Mouse (Mus musculus): ENCODE measurements around the gene Robo2.

Gene Robo2

GRCm38 (mm10) chr16:73939423-73940210, 472.0 kb downstream of the Robo2 start:
- no peak for DNase-seq (ENCODE audit: low spot score)

- no peak for DNase-seq (ENCODE audit: low spot score)
These were observed 481.3 kb downstream of the Robo2 start for GRCm38 (mm10) chr16:73930323-73930722.

- no peak for DNase-seq (ENCODE audit: low spot score)
These were observed 484.1 kb downstream of the Robo2 start for GRCm38 (mm10) chr16:73927481-73927880.

GRCm38 (mm10) chr16:73915425-73915824, 496.2 kb downstream of the Robo2 start:
- DNase-seq (ENCODE audit: low spot score), result no peak

GRCm38 (mm10) chr16:73914936-73915335, 496.7 kb downstream of the Robo2 start:
- DNase-seq (ENCODE audit: low spot score), result no peak

GRCm38 (mm10) chr16:73908504-73908903, 503.1 kb downstream of the Robo2 start:
- DNase-seq (ENCODE audit: low spot score), result no peak

- no peak for DNase-seq (ENCODE audit: low spot score)
These were observed 514.8 kb downstream of the Robo2 start for GRCm38 (mm10) chr16:73896856-73897255.

GRCm38 (mm10) chr16:73881911-73882310, 529.7 kb downstream of the Robo2 start:
- no peak for DNase-seq (ENCODE audit: low spot score)

GRCm38 (mm10) chr16:73877973-73878372, 533.7 kb downstream of the Robo2 start:
- DNase-seq (ENCODE audit: low spot score), result no peak

GRCm38 (mm10) chr16:73874991-73875390, 536.6 kb downstream of the Robo2 start:
- DNase-seq (ENCODE audit: low spot score), result peak; percentile 5

- DNase-seq (ENCODE audit: low spot score), result no peak
These were observed 537.6 kb downstream of the Robo2 start for GRCm38 (mm10) chr16:73873828-73874558.

- no peak for DNase-seq (ENCODE audit: low spot score)
These were observed 541.3 kb downstream of the Robo2 start for GRCm38 (mm10) chr16:73870296-73870695.

GRCm38 (mm10) chr16:73869527-73870212, 542.0 kb downstream of the Robo2 start:
- DNase-seq (ENCODE audit: low spot score), result no peak

- DNase-seq (ENCODE audit: low spot score), result no peak
These were observed 547.0 kb downstream of the Robo2 start for GRCm38 (mm10) chr16:73864625-73865024.

GRCm38 (mm10) chr16:73863748-73864147, 547.9 kb downstream of the Robo2 start:
- peak; percentile 10 for DNase-seq (ENCODE audit: low spot score)

- DNase-seq (ENCODE audit: low spot score), result no peak
These were observed 552.9 kb downstream of the Robo2 start for GRCm38 (mm10) chr16:73858717-73859116.

- DNase-seq (ENCODE audit: low spot score), result no peak
These were observed 555.8 kb downstream of the Robo2 start for GRCm38 (mm10) chr16:73855821-73856220.
